Mouse (Mus musculus) 416B (cell line): ENCODE measurements around the gene Bmp7.
A peak's percentile ranks its signal among the peaks of the same experiment; 100 is the strongest.

Experiments
- DNase-seq: peaks from one replicate; pipeline ENCODE4 v3.0.0; 2011; ENCODE audit warnings: low read depth

Gene Bmp7

GRCm38 (mm10) chr2:172940003-172940798 is at the start of gene Bmp7:
TSS of gene Bmp7 (minus strand) at chr2:172940321.
- DNase-seq, result no peak

- no peak for DNase-seq
Observed at GRCm38 (mm10) chr2:172982776-172983561, 42.8 kb upstream of the Bmp7 start.

- no peak for DNase-seq
Observed at GRCm38 (mm10) chr2:172979666-172980345, 39.7 kb upstream of the Bmp7 start.

GRCm38 (mm10) chr2:172978131-172978633 is 38.1 kb upstream of the Bmp7 start:
- peak; percentile 65 for DNase-seq

- peak; percentile 62 for DNase-seq
Observed at GRCm38 (mm10) chr2:172977409-172978130, 37.4 kb upstream of the Bmp7 start, which contains the start of gene Spo11. TSS of gene Spo11 (plus strand) at chr2:172977700.

GRCm38 (mm10) chr2:172976661-172977238 is 36.6 kb upstream of the Bmp7 start:
- DNase-seq, result peak; percentile 82

DNA sequence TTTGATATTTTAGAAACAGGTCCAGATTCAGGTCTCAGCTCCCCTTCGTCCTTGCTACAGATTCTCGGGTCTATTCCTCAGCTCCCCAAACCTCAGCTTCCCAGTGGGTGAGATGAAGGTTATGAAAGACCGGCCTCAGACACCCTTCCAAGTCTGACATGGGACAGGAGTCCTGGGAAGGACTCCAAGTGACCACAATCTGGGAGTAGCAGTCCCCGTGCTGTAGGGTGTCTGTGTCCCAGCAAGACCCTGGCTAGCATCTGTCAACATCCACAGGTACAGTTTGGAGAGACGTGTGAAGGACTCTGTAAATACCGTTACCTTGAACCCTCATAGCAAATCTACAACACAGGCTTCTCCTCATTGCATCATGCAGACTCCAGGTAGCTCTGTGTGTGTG is 35.0 kb upstream of the Bmp7 start:
- no peak for DNase-seq

GRCm38 (mm10) chr2:172974701-172975100 is 34.6 kb upstream of the Bmp7 start:
- no peak for DNase-seq

- DNase-seq, result no peak
Observed at GRCm38 (mm10) chr2:172973806-172974565, 33.9 kb upstream of the Bmp7 start.

DNA sequence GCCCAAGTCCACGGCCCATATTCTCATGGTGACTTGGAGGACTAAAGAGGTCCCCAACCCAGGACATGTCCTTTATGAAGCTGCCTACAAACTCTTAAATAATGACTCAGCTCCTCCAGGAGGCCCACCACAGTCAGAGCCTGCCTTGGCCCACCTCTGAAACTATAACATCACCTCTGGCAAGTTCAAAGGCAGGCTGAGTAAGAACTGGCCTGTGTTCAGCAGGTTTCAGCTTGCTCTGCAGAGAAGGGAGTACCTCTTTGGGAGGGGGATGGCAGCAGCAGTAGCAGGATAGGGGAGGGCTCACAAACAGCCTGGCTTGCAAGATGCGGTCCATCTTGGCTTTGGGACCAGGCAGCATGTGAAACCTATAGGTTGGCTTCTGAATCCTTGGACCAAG is 31.7 kb upstream of the Bmp7 start:
- no peak for DNase-seq

DNA sequence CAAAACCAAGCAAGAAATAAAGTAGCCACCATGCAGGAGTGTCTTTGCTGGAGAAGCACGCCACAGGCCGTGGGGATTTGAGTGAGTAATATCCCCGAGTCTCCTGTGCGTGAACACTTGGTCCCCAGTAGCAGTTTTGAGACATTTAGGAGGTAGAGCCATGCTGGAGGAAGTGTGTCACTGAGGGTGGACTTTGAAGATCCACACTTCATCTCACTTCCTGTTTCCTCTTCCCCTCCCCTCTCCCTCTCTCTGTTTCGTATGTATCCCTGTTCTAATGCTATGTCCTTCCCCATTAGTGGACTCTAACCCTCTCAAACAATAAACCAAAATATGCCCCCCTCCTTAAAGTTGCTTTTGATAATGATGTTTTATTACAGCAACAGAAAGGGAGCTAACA is 26.4 kb upstream of the Bmp7 start:
- peak; percentile 21 for DNase-seq

- DNase-seq, result no peak
Observed at GRCm38 (mm10) chr2:172965249-172965648, 25.1 kb upstream of the Bmp7 start.

- DNase-seq, result no peak
Observed at GRCm38 (mm10) chr2:172961211-172961610, 21.1 kb upstream of the Bmp7 start.

- no peak for DNase-seq
Observed at GRCm38 (mm10) chr2:172960350-172960749, 20.2 kb upstream of the Bmp7 start.

DNA sequence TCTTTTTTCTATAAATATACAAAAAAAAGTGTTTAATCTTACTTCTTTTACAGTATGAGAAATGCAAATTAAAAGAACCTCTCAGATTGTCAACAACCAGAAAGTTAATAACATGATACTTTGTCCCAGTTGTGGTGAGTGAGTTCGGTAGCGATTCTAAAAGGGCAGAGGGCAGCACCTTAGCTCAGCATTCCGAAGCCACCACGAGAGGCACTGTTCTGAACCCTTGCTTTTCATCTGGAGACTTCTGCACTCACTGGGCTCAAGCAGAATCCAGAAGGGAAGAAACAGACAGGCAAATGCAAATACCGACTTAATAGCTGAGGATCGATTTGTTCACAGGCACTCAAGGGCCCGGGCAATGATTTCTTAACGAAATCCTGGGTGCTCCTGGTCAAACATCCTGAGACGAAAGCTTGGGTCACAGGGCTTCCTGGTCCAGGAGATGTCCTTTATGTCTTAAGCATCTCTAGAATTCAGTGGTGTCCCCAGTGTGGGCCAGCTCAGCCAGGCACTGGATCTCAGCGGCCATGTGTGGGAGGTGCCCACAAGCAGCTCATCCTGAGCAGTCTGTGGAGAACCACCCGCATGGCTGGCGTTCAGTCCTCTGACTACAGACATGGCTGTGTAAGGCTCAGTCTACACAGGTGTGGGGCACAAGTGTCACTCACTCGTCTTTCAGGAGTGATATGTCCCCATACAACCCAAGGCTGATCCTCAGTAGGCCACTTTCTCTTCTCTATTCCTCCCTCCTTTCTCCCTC is 19.1 kb upstream of the Bmp7 start:
- DNase-seq, result no peak

- no peak for DNase-seq
Observed at GRCm38 (mm10) chr2:172958579-172958978, 18.5 kb upstream of the Bmp7 start.

- DNase-seq, result no peak
Observed at GRCm38 (mm10) chr2:172951976-172952375, 11.9 kb upstream of the Bmp7 start.

- DNase-seq, result no peak
Observed at GRCm38 (mm10) chr2:172950722-172951121, 10.6 kb upstream of the Bmp7 start.

DNA sequence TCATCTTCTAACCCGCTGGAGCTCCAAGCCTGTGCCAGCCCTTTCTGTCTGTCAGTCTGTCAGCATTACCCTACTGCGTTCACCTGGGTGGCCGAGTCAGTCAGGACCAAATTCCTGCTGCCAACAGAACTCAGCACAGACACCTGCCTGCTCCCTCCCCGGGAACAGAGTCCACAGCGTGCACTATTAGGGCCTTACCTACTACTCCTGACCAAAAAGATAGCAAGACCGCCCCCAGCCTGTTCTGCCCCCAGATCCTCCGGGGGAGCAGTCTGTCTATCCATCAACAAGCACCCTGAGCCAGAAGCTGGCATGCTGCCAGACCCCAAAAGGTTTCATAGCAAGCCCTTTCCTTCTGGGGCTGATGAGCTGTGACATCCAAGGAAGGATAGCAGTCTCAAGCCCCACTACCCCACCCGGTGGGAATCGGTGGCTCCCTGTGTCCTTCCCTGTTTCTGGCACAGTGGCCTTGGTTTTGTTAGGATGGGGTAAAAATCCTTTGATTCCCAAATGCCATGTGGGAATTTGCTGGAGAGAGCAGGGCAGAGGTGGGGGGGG is 10.1 kb upstream of the Bmp7 start:
- no peak for DNase-seq

DNA sequence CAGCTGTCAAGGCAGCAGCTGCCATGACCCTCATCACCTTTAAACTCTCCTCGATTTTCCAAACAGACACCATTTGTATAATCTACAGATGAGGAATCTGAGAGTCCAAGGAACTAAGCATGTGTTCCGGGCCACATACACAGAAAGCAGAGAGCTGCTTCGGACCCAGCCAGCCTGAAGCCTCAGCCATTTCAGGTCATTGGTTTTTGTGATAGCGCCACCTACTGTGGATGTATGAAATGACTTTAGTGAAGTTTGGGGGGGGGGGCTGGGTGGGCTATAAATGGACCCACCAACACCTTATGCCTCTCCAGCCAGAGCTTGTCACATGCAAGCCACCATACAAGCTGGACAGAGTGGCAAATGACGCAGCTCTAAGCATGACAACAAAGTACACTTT is 8.9 kb upstream of the Bmp7 start:
- DNase-seq, result no peak
